Mouse (Mus musculus): ENCODE measurements at regions not wholly inside any gene's neighbourhood (a gene's known extent, or its start where the extent isn't known, plus 50 kb on each side); places are given as distances from the start of the nearest gene placed in this dataset.

DNA sequence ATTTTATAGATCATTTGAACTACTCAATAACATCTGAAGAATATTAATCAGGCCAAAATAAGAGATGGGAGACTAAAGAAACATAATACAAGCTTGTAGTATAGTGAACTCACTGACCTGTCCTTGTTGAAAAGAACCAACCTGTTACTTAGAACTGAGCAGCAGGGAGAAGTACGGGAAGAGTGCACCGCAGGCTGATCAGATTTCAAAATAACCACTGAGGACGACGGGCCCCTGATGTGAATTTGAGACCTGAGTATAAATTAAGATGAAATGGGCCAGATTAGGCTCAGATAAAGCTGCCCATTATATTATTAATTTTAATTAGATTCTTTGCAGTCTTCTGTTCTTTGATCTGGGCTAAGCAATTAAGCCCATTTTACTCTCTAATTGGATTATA is 391.2 kb upstream of the Tyrp1 start:
- no peak for ATAC-seq (ENCODE audit: low FRiP score, low read depth)
- no peak overlapping the region for H3K4me2 ChIP-seq (replicated peaks)
- no peak overlapping the region for H3K27ac ChIP-seq
- H3K4me1 ChIP-seq = no peaks in the 10 kb centered on the region
- no peaks in the 10 kb centered on the region for H3K9me3 ChIP-seq
- H3K9ac ChIP-seq = no peak overlapping the region
- 45% methylated on average over 4 of the region's 4 CpGs for WGBS
- H3K36me3 ChIP-seq = no peaks in the 10 kb centered on the region
- no peaks in the 10 kb centered on the region for H3K27me3 ChIP-seq
- no peak overlapping the region for H3K4me3 ChIP-seq

DNA sequence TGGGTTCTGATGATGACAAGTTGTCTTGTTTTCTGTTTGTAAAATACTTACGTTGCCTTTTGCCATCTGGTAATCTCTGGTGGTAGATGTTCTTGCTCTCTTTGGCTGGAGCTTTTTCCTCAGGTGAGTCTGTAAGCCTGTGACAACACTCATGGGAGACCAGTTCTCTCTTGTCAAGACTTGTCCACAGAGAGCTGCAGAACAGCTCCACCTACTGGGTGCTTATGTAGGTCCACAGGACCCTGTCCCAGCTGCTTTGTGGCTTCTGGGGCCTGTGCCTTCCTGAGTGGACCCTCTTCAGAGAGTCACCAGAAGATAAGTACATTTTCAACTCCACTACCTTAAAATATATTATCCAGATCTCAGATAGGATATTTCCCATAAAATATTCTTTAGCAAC is 370.3 kb upstream of the Tyrp1 start:
- WGBS = 88% methylated on average over 1 of the region's 1 CpGs
- Histone ChIP-seq H3K4me3 (no peak overlapping the region), H3K9me3 (no peaks in the 10 kb centered on the region), H3K4me2 (replicated peaks) (no peak overlapping the region), H3K9ac (no peak overlapping the region), H3K27ac (no peak overlapping the region), H3K27me3 (no peaks in the 10 kb centered on the region), H3K4me1 (no peaks in the 10 kb centered on the region), H3K36me3 (no peaks in the 10 kb centered on the region)
- ATAC-seq (ENCODE audit: low FRiP score, low read depth) = no peak

DNA sequence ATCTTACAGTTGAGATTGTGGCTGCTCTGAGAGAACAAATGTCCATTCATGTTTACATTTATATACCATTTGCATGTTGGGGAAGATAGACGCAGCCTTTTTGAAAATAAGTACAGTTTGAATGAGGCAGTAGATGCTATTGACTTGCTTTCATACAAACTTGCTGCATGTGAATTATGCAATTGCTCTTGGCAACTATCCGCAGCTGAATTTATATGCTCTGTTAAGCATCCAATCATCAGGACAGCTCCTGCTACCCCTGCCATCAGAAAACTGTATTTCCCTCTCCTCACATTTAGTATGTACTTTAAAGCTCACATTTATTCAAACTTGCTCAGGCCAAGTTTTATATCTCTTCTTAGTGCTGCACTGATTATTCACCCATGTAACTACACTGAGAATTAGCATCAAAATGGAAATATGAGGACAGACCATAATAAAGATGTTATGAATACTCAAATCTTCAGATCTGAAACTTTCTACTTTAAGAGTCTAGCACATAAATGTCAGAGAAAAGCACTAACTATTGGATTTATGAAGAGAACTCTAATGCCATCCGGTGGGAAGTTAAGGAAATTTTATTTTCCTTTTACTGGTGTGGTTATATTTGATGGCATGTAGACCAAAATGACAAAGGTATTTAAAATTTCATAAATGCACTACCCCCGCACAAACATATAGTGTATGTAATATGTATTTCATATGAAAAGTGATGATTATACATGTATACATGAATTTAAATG is 358.0 kb upstream of the Tyrp1 start:
- Histone ChIP-seq H3K27ac (no peak overlapping the region), H3K9me3 (no peaks in the 10 kb centered on the region), H3K4me2 (replicated peaks) (no peak overlapping the region), H3K4me1 (no peaks in the 10 kb centered on the region), H3K36me3 (no peaks in the 10 kb centered on the region), H3K9ac (no peak overlapping the region), H3K4me3 (no peak overlapping the region), H3K27me3 (no peaks in the 10 kb centered on the region)
- 86% methylated on average over 4 of the region's 4 CpGs for WGBS
- ATAC-seq (ENCODE audit: low FRiP score, low read depth) = no peak

DNA sequence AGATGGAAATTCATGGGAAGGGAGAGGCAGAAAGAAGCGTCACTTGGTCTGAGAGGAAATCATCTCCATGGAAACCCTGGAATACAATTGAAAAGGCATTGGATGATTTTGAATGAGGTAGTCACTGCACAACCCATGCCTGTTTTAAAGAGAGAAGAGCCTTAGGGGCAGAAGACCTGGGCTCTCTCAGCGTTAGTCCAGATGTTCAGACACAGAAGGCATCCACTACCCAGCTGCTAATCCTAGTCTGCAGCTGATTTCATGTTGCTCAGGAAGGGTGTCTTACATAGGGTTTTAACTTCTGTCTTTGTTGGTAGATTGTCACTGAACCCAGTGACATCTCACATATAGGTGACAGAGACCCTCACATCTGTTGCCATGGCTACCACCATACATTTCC is 318.8 kb upstream of the Tyrp1 start:
- no peak for ATAC-seq (ENCODE audit: low FRiP score, low read depth)
- Histone ChIP-seq H3K9ac (no peak overlapping the region), H3K4me3 (no peak overlapping the region), H3K27ac (no peak overlapping the region), H3K4me1 (peaks cover 11% of the 10 kb centered on the region), H3K36me3 (no peaks in the 10 kb centered on the region), H3K4me2 (replicated peaks) (no peak overlapping the region), H3K9me3 (no peaks in the 10 kb centered on the region), H3K27me3 (no peaks in the 10 kb centered on the region)
- 76% methylated on average over 2 of the region's 2 CpGs for WGBS

DNA sequence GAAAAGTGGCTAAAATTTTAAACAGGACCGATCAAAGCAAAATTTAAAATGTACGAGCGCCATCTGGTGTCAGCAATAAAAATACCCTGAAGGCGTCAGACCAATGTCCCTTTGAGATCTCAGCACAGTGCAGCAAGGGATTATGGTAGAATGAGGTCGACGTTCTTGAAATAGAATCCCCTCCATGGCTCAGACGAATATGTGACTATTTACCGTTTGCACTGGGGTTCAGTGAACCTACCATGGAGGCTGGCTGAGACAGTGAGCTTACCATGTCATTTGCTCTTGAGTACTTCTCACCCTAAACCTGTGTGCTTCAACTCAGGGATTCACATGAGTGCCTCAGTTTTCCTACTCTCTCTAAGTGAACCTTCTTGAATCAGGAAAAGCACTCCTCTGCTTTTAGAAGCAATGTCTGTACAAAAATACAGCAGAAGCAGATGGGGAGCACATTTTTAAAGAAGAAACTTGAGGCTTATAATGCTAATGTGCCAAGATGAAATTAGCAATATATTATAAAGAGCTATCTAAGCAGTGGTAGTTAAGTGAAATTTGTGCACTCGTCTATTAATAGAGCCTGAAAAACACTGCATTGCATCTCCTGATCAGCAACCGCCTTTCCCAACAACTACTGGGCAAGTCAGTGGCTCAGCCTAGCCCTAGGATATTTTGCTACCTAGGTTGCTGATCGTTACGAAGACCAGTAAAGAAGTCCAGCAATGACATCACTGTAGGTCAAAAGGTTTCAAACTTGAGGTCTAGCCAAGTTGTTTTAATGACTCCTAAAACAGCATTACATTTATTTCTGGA is 316.2 kb upstream of the Tyrp1 start:
- 12% methylated on average over 12 of the region's 12 CpGs for WGBS
- Histone ChIP-seq H3K36me3 (no peaks in the 10 kb centered on the region), H3K4me2 (replicated peaks) (peak overlapping the region; percentile 48)

DNA sequence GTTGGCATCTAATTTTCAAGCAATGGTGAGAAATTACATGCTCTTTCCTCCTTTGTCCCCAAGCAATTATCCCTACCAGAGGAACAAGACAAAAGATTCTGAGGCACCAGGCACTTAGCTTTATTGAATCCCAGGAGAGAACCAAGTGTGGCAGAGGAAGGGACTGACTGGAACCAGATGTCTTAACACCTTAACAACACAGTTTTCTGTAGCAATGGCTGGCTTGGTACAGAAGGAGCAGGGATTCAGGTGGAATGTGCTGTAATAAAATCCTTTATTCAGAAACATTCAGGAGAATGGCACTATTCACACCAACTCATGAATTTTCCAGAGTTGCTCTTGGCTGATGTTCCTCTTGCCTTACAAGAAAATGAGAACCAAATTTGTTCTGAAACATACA is 315.3 kb upstream of the Tyrp1 start:
- H3K9ac ChIP-seq = no peak overlapping the region
- H3K36me3 ChIP-seq = no peaks in the 10 kb centered on the region
- peak overlapping the region; percentile 52; the same call in 1 of the 2 replicates for H3K27ac ChIP-seq
- H3K4me2 ChIP-seq (replicated peaks) = no peak overlapping the region
- H3K4me3 ChIP-seq = no peak overlapping the region
- H3K27me3 ChIP-seq = no peaks in the 10 kb centered on the region
- no peaks in the 10 kb centered on the region for H3K9me3 ChIP-seq
- H3K4me1 ChIP-seq = peaks cover 11% of the 10 kb centered on the region
- peak; percentile 73 for ATAC-seq (ENCODE audit: low FRiP score, low read depth)

More for the DNA sequence above, 316.2 kb upstream of the Tyrp1 start:
- Histone ChIP-seq H3K27me3 (no peaks in the 10 kb centered on the region), H3K4me3 (no peak overlapping the region), H3K9ac (no peak overlapping the region), H3K9me3 (no peaks in the 10 kb centered on the region), H3K4me1 (peaks cover 11% of the 10 kb centered on the region), H3K27ac (peak overlapping the region; percentile 63; the same call in 1 of the 2 replicates)
- ATAC-seq (ENCODE audit: low FRiP score, low read depth) = peak; percentile 67

DNA sequence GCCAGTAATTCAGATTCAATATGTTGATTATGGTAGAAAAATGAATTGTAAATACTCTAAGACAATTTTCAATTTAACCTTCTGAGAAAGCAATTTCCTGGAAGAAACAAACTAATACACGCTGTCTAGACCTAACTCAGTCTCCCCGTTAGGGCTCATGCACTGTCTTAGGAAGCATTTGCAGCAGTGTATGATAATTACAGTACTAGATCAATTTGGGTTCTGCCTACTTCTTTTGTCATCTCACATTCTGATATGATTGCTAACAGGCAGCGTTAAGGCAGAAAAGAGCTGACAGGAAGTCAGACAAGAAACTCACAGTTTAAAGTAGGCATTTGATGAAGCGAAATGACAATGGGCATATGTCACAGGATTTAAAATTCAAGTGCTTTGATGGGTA is 294.1 kb upstream of the Tyrp1 start:
- no peaks in the 10 kb centered on the region for H3K36me3 ChIP-seq
- H3K4me3 ChIP-seq = no peak overlapping the region
- H3K4me2 ChIP-seq (replicated peaks) = no peak overlapping the region
- H3K4me1 ChIP-seq = no peaks in the 10 kb centered on the region
- H3K27ac ChIP-seq = no peak overlapping the region
- no peaks in the 10 kb centered on the region for H3K9me3 ChIP-seq
- ATAC-seq (ENCODE audit: low FRiP score, low read depth) = no peak
- no peak overlapping the region for H3K9ac ChIP-seq
- H3K27me3 ChIP-seq = no peaks in the 10 kb centered on the region
- 81% methylated on average over 4 of the region's 4 CpGs for WGBS

DNA sequence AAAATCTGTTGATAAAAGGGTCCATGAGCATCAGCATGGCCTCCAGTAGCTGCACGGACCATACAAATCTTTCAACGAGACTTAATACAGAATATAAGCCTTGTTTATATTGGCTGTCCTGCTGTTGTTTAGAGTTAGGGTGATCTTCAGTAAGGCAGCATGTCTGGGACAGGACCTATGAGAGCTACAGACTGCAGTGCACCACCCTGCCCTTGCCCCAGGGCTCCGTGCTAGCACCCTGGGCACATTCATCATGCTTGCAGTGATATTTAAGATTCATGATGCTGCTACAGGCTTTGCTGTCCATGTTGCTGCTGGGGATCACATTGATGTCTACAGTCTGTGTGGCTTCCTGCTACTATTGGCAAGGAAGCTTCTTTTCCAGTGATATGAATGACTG is 288.8 kb upstream of the Tyrp1 start:
- Histone ChIP-seq H3K4me1 (no peaks in the 10 kb centered on the region), H3K27ac (no peak overlapping the region), H3K9ac (no peak overlapping the region), H3K36me3 (no peaks in the 10 kb centered on the region), H3K4me3 (no peak overlapping the region), H3K9me3 (no peaks in the 10 kb centered on the region), H3K27me3 (no peaks in the 10 kb centered on the region), H3K4me2 (replicated peaks) (no peak overlapping the region)
- WGBS = 90% methylated on average over 3 of the region's 3 CpGs
- no peak for ATAC-seq (ENCODE audit: low FRiP score, low read depth)

DNA sequence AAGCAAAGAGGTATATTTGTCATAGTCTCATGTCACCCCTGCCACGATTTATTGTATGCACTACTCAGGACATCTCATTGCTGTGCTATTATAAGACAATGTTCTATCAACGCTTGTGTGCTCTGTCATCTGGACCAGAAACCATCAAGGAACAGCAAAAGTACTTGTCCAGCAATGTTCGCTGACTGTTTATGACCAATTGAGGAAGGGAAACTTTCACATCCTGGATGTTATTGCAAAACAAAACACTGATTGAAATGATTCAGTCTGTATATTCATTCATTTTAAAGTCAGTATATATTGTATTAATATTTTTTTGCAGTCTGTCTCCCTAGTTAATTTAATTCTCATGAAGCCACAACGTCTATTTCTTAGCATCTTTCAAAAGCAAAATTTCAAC is 244.5 kb upstream of the Tyrp1 start:
- Histone ChIP-seq H3K4me1 (no peaks in the 10 kb centered on the region), H3K4me2 (replicated peaks) (no peak overlapping the region), H3K27me3 (no peaks in the 10 kb centered on the region), H3K9ac (no peak overlapping the region), H3K4me3 (no peak overlapping the region), H3K36me3 (no peaks in the 10 kb centered on the region), H3K9me3 (no peaks in the 10 kb centered on the region), H3K27ac (no peak overlapping the region)
- 81% methylated on average over 4 of the region's 4 CpGs for WGBS
- no peak for ATAC-seq (ENCODE audit: low FRiP score, low read depth)

DNA sequence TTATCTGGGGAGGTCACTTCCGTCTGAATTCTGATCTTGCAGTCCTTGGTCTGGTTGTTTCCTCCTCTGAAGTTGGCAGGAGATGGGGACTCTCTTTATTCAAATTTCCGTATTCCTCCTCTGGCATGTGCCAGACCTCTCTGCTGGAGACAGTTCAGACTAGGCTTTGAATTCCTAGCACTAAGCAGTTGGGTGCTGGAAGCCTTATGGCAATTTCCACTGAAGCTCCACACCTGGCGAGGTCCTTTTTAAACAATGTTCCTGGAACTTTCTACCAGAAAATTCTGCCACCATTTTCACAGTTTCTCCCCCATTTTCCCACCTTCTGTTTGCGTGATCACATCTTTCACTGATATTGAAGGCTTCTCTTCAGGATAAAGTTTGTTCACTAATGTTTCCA is 205.7 kb upstream of the Tyrp1 start:
- H3K9ac ChIP-seq = no peak overlapping the region
- 64% methylated on average over 4 of the region's 4 CpGs for WGBS
- H3K4me3 ChIP-seq = no peak overlapping the region
- H3K27me3 ChIP-seq = no peaks in the 10 kb centered on the region
- H3K36me3 ChIP-seq = no peaks in the 10 kb centered on the region
- H3K27ac ChIP-seq = no peak overlapping the region
- ATAC-seq (ENCODE audit: low FRiP score, low read depth) = no peak
- no peak overlapping the region for H3K4me2 ChIP-seq (replicated peaks)
- no peaks in the 10 kb centered on the region for H3K9me3 ChIP-seq
- H3K4me1 ChIP-seq = no peaks in the 10 kb centered on the region

DNA sequence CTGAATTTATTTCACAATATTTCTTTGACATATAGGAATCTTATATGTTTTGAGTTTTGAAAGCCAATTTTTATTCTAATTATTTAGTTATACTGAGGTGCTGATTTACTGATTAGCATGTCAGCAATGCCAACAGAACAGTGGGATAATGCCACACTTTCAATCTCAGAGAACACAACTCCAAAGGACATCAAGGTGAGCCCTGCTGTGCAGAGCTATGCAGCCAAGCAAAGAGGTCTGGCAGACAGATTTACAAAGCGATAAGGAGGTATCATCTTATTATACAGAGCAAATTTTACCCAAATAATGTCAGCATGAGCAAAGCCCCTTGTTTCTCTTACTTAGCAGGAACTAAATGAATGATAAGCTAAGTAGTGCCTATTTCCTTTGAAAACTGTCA is 204.7 kb upstream of the Tyrp1 start:
- no peaks in the 10 kb centered on the region for H3K9me3 ChIP-seq
- no peak overlapping the region for H3K9ac ChIP-seq
- no peak overlapping the region for H3K4me2 ChIP-seq (replicated peaks)
- H3K36me3 ChIP-seq = no peaks in the 10 kb centered on the region
- WGBS = 83% methylated on average over 1 of the region's 1 CpGs
- ATAC-seq (ENCODE audit: low FRiP score, low read depth) = no peak
- no peaks in the 10 kb centered on the region for H3K27me3 ChIP-seq
- H3K4me1 ChIP-seq = no peaks in the 10 kb centered on the region
- H3K27ac ChIP-seq = no peak overlapping the region
- no peak overlapping the region for H3K4me3 ChIP-seq

DNA sequence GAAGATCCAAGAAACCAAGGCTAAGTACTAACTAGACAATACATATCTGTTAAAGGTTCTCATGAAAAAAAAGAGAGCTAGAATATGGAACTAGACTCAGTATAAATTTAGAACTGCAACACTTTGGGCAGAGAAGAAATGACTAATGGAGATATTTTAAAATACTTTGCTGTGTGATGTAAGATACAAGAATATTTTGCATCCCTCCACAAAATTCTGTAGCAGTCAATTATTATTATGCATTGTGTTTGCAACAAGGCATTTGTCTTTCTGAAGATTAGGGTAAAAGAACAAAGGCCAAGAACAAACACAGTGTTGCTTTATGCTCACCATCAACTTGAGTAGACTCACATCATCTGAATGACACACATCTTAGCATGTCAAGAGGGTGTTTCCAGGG is 203.7 kb upstream of the Tyrp1 start:
- Histone ChIP-seq H3K4me1 (no peaks in the 10 kb centered on the region), H3K4me3 (no peak overlapping the region), H3K27ac (no peak overlapping the region), H3K36me3 (no peaks in the 10 kb centered on the region), H3K27me3 (no peaks in the 10 kb centered on the region), H3K4me2 (replicated peaks) (no peak overlapping the region), H3K9ac (no peak overlapping the region), H3K9me3 (no peaks in the 10 kb centered on the region)
- no peak for ATAC-seq (ENCODE audit: low FRiP score, low read depth)

DNA sequence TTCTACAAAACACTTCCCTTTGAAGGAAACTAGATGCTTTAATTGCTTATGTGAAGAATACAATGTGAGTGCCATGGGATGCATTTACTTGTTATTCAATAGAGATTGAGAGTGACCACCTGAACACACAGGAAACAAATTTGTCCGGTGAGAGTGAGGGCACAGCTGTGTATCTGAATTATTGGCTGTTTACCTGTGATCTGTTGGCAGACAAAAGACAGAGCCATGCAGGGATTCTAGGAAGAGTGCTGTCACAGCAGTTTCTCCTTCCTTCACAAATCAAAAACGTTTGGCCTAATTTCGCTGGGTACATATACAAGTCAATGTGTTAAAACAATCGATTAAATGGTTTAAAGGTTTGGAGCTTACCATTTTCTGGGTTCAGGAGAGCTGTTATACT is 202.9 kb upstream of the Tyrp1 start:
- H3K4me1 ChIP-seq = no peaks in the 10 kb centered on the region
- no peaks in the 10 kb centered on the region for H3K9me3 ChIP-seq
- H3K4me2 ChIP-seq (replicated peaks) = no peak overlapping the region
- no peaks in the 10 kb centered on the region for H3K27me3 ChIP-seq
- no peaks in the 10 kb centered on the region for H3K36me3 ChIP-seq
- H3K9ac ChIP-seq = no peak overlapping the region
- 64% methylated on average over 4 of the region's 4 CpGs for WGBS
- ATAC-seq (ENCODE audit: low FRiP score, low read depth) = no peak
- H3K4me3 ChIP-seq = no peak overlapping the region
- no peak overlapping the region for H3K27ac ChIP-seq
